Mouse (Mus musculus) forebrain, embryonic 11.5 days (tissue): ENCODE data around the gene Ddx25. TPM values are rescaled to one million over a fixed set of nuclear protein-coding genes. Genes with fewer than 3 reads are reported as not detected.

ENCODE experiments used
- ATAC-seq: fragments of 200-750 bp; cut with Nextera tagmentation; replicated peaks from 2 replicates; pipeline ENCODE4 v1.8.0; 2017; ENCODE audit warnings: moderate TSS enrichment; ENCODE audit not compliant: low FRiP score
- DNase-seq: peaks from one replicate; pipeline ENCODE4 v3.0.0-alpha.2; 2017; ENCODE audit warnings: low spot score
- H3K27ac ChIP-seq: fragments of 300-500 bp; sonication (generic); 2 replicates; pipeline ENCODE4 v1.5.1; 2014; ENCODE audit warnings: low read depth, low read length
- H3K27me3 ChIP-seq: fragments of 300-500 bp; sonication (generic); 2 replicates; pipeline ENCODE4 v1.6.1; 2014; ENCODE audit warnings: mild to moderate bottlenecking, low read length, mixed read lengths; ENCODE audit not compliant: control insufficient read depth, insufficient read depth
- H3K36me3 ChIP-seq: fragments of 300-500 bp; sonication (generic); 2 replicates; pipeline ENCODE4 v1.6.1; 2014; ENCODE audit warnings: mild to moderate bottlenecking, low read length, moderate library complexity, mixed read lengths; ENCODE audit not compliant: control insufficient read depth, insufficient read depth
- H3K4me1 ChIP-seq: fragments of 300-500 bp; sonication (generic); replicated peaks from 2 replicates; pipeline ENCODE4 v1.6.1; 2014; ENCODE audit warnings: low read length, mixed read lengths; ENCODE audit not compliant: control insufficient read depth, insufficient read depth
- H3K4me2 ChIP-seq: fragments of 300-500 bp; sonication (generic); 2 replicates; pipeline ENCODE4 v1.6.1; 2014; ENCODE audit warnings: low read depth, mild to moderate bottlenecking, low read length, moderate library complexity, mixed read lengths; ENCODE audit not compliant: severe bottlenecking
- H3K4me3 ChIP-seq: fragments of 300-500 bp; sonication (generic); 2 replicates; pipeline ENCODE4 v1.5.1; 2014; ENCODE audit warnings: low read depth, low read length
- H3K9ac ChIP-seq: fragments of 300-500 bp; sonication (generic); 2 replicates; pipeline ENCODE4 v1.6.1; 2014; ENCODE audit warnings: low read length
- H3K9me3 ChIP-seq: fragments of 300-500 bp; sonication (generic); 2 replicates; pipeline ENCODE4 v1.6.1; 2016; ENCODE audit warnings: low read length, mixed read lengths; ENCODE audit not compliant: control insufficient read depth
- WGBS: fragments of 180-500 bp; shearing (Covaris S2); extraction: QIAGEN DNeasy Blood & Tissue Kit; methylation state at CpG from one replicate; pipeline ENCODE4 v1.1.7; 2014; 5-methylcytosine and 5-hydroxymethylcytosine counted together
- polyA plus RNA-seq: library from polyadenylated mRNA; unstranded; fragments of >200 nt; fragmentation: Nextera tagmentation; extraction: Ambion mirVana; gene quantifications from 2 replicates; pipeline ENCODE4 v1.2.1, GENCODE M21; 2014

The Ddx25 gene
- polyA plus RNA-seq = 8.2 and 8.8 TPM in 2 replicates

DNA sequence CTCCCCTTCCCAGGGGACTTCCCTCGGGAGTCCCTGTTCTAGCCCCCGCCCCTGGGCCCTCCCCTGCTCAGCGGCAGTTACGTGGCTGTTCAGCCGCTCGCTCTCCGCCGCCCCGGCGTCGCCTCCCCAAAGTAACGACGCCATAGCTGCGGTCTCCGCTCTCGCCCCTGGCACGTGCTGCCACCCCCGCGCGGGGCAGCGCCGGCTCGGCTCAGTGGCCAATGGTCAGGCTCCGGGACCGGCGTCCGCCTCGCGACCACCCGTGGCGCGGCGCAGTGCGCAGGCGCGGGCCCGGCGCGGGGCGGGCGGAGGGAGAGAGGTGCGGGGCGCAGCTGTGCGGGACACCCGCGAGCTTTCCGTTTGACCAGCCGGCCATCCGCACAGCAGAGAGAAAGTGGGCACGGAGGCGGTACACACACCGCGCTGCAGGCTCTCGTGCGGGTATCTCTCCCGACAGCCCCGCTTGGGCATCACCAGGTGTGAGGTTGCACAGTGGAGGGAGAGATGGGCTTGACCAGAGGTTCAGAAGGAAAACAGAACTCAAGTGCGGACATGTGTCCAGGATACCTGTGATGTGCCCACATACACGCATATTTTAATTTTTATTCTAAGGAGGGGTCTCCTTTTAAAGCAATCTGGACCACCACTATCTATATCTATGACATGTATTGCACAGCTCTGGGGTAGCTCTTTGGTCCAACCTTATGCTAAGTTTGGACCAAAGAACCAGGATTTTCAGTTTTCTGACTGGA is at the start of gene Ddx25, which contains the start of gene Pus3:
Ddx25 (minus strand) TSS at position 272 of the 752 bp plus-strand sequence.
Pus3 (plus strand) TSS at position 339 of the 752 bp plus-strand sequence.
- H3K27ac ChIP-seq = peak within 1 kb of the TSS; percentile 20; the same call in 1 of the 2 replicates
- ATAC-seq (peak; percentile 86), DNase-seq (peak; percentile 89)
- peak within 1 kb of the TSS; percentile 65 for H3K4me3 ChIP-seq
- H3K4me2 ChIP-seq = peak within 1 kb of the TSS; percentile 92
- peaks cover 7% of the 10 kb centered on the region; the same call in 1 of the 2 replicates for H3K36me3 ChIP-seq
- WGBS = under 1% methylated on average over 58 of the region's 59 CpGs
- no peaks in the 10 kb centered on the region; the same call in 1 of the 2 replicates for H3K4me1 ChIP-seq
- no peaks in the 10 kb centered on the region for H3K9me3 ChIP-seq
- H3K9ac ChIP-seq = peak within 1 kb of the TSS; percentile 69
- H3K27me3 ChIP-seq = peaks cover 4% of the 10 kb centered on the region; the same call in 1 of the 2 replicates

DNA sequence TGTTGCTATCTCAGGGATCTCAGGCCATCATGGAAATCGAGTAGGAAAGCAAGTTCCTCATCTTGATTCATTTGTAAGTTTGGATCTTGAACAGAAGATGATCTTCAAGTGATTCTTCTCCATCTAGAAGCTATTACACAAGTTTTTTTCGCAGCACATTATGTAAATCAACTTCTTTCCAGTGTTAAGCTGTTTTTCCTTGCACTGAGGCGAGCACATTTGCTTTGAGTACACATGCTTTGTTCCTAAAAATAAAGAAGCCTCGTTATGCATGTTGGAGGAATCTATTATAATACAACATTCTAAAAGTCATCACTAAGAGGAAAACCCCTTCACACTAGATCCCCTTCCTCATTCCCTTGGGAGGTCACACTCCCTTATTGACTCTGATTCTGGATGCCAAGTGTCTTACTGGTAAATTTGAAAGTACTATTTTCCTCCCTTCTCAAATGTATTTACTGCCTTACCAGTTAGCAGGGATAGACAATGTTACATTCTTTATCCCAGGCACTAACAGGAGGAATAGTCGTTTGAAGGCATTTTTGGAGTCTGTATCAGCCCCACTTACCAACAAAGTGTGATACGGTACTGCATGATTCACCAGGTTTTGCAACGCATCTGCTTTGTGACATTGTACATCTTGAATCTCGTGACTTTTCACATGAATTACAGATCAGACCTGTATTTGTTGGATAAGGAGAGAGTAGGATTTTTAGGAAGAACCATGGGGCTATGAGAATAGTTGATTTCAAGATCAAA is 49.5 kb upstream of the Ddx25 start:
- Histone ChIP-seq H3K4me2 (no peak overlapping the region), H3K9ac (no peak overlapping the region), H3K27me3 (no peaks in the 10 kb centered on the region), H3K36me3 (no peaks in the 10 kb centered on the region), H3K9me3 (no peaks in the 10 kb centered on the region), H3K4me1 (no peaks in the 10 kb centered on the region), H3K4me3 (no peak overlapping the region), H3K27ac (no peak overlapping the region)
- DNase-seq (no peak), ATAC-seq (no peak)
- WGBS = 63% methylated on average over 8 of the region's 8 CpGs

DNA sequence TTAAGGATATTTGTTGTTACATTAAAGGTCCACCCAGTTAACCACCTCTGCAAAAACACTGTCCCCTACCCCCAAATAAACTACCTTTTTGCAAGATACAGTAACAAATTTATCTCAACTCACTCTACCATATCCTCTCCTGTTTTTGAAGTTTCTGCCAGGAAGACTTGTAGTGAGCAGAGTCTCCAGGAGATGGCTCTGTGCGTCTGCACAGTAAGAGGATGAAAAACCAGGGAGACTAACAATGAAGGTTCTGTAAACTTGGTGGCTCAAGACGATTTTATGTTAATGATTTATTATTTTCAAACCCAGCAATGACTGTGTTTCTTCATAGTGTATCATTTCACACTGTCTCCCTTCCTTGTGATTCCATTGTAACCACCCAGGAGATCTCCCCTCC is 34.6 kb upstream of the Ddx25 start:
- no peak for DNase-seq
- no peaks in the 10 kb centered on the region for H3K4me1 ChIP-seq
- H3K4me2 ChIP-seq = no peak overlapping the region
- no peaks in the 10 kb centered on the region for H3K9me3 ChIP-seq
- ATAC-seq = no peak
- no peak overlapping the region for H3K27ac ChIP-seq
- H3K4me3 ChIP-seq = no peak overlapping the region
- H3K9ac ChIP-seq = no peak overlapping the region
- no peaks in the 10 kb centered on the region for H3K27me3 ChIP-seq
- 17% methylated on average over 2 of the region's 2 CpGs for WGBS
- H3K36me3 ChIP-seq = no peaks in the 10 kb centered on the region

DNA sequence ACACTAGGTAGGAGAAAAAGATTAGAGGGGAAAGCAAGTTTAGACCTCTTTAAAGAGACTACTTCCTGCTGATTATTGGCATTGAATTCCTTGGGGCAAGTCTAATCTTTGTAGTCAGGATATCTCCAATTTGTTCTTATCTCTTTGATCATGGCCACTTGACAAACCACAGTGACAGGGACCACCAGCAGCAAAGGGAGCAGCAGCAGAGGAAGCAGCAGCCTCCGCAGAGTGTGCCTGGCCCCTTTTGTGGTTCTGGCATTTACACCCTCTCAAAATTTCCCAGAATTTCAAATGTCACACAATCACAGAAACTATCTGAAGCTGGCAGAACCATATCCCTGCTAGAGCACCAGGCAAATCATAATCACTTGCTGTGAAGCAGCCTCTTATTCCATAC is 29.3 kb upstream of the Ddx25 start:
- no peak overlapping the region for H3K27ac ChIP-seq
- H3K27me3 ChIP-seq = no peaks in the 10 kb centered on the region
- no peak overlapping the region for H3K4me3 ChIP-seq
- ATAC-seq (no peak), DNase-seq (no peak)
- H3K4me1 ChIP-seq = no peaks in the 10 kb centered on the region
- no peaks in the 10 kb centered on the region for H3K9me3 ChIP-seq
- no peak overlapping the region for H3K4me2 ChIP-seq
- H3K36me3 ChIP-seq = no peaks in the 10 kb centered on the region
- no peak overlapping the region for H3K9ac ChIP-seq
- 60% methylated on average over 1 of the region's 1 CpGs for WGBS

DNA sequence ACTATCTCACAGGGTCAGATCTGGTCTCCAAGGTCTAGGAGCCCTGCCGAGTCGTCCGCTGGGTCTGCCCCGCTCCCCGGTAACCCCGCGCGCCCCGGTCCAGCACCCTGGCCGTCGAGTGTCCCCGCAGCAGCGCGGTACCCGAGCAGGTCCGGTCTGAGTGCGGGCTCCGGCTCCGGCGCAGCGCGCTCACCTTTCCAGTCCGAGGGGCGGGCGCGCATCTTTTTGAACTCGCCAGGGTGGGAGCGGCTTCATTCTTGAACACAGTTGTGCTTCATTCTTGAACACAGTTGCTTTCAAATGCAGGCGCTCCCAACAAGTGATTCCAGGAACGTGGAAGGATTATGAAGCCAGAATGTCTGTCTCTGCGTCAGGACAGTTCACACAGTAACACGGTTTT is 16.1 kb upstream of the Ddx25 start:
- DNase-seq (peak; percentile 64), ATAC-seq (no peak)
- 3% methylated on average over 32 of the region's 32 CpGs for WGBS
- peak overlapping the region; percentile 48 for H3K4me2 ChIP-seq
- H3K27me3 ChIP-seq = 0 out of 2 replicates have a peak, but pooled peaks cover 4% of the 10 kb centered on the region
- H3K4me1 ChIP-seq = no peaks in the 10 kb centered on the region; the same call in 1 of the 2 replicates
- no peaks in the 10 kb centered on the region for H3K9me3 ChIP-seq
- no peaks in the 10 kb centered on the region for H3K36me3 ChIP-seq
- H3K4me3 ChIP-seq = peak overlapping the region; percentile 21
- H3K9ac ChIP-seq = peak overlapping the region; percentile 37; the same call in 1 of the 2 replicates
- no peak overlapping the region for H3K27ac ChIP-seq

DNA sequence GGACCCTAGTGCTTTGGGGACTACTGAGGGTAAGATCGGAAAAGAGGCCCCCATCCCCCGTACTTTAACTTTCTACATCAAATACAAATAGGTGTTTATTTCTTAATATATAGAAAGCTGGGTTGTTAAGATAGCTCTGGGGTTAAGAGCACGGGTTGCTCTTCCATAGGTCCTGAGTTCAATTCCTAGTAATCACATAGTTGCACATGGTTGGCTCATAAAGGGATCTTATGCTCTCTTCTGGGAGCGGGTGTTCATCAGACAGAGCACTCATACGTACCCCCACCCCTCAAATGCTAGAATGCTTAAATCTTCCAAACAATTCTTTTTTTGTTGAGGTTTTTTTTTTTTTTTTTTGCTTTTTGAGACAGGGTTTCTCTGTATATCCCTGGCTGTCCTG is 12.3 kb upstream of the Ddx25 start:
- 11% methylated on average over 5 of the region's 5 CpGs for WGBS
- peak overlapping the region; percentile 75 for H3K4me3 ChIP-seq
- peak overlapping the region; percentile 57 for H3K4me2 ChIP-seq
- H3K4me1 ChIP-seq = no peaks in the 10 kb centered on the region; the same call in 1 of the 2 replicates
- ATAC-seq = peak; percentile 3; the same call in 1 of the 2 replicates
- H3K27me3 ChIP-seq = 0 out of 2 replicates have a peak, but pooled peaks cover 4% of the 10 kb centered on the region
- no peaks in the 10 kb centered on the region for H3K9me3 ChIP-seq
- no peak for DNase-seq
- H3K27ac ChIP-seq = no peak overlapping the region
- H3K9ac ChIP-seq = peak overlapping the region; percentile 92
- H3K36me3 ChIP-seq = peaks cover 3% of the 10 kb centered on the region; the same call in 1 of the 2 replicates

DNA sequence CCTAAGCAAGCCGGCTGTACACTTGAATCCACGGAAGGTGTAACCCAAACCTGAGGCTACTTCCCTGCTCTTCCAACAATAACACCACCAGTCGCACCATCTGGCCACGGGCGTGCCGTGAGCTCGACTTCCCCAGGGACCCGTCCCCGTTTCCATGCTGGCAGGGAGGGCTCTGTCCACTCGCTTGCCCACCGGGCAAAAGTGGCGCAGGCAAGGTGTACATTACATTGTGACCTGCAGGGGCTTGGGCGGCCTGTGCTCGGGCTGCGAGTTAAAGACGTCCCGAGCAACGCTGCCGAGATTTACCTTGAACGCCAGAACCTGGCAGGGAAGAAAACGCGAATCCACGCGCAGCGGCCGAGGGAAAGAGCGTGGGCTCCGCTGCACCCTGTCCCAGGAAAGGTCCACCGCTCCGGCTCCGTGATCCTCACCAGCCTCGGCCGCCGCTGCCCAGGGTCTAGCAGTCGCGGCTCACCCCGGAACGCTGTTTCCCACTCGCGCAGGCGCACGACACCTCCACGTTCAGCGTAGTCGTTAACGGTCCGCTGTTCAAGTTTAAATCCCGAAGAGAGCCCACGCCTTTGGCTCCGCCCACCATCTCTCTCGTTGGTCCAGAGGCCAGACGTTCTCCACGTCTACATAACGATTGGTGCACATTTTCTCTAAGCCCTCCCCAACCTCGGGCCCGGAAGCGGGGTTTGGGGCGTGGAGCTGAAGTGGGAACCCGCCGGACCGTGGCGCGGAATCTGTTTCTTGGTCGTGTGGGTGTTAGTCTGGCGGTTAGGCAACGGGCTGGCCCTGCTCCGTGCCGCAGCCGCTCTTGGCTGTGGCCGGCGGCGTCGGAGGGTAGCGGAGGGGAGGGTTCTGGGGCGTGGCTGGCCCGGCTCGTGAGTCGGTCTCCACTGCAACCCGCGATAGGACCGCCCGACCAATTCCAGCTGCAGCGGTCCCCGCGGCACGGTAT is 11.5 kb upstream of the Ddx25 start, which contains the start of the genes Pate2 and Hyls1:
Pate2 (plus strand) TSS at position 714 of the 964 bp plus-strand sequence.
Hyls1 (minus strand) TSS at position 828 of the 964 bp plus-strand sequence.
- peak; percentile 95 for DNase-seq
- peak within 1 kb of the TSS; percentile 79 for H3K27ac ChIP-seq
- H3K4me3 ChIP-seq = peak within 1 kb of the TSS; percentile 75
- H3K36me3 ChIP-seq = peaks cover 3% of the 10 kb centered on the region; the same call in 1 of the 2 replicates
- H3K4me1 ChIP-seq = no peaks in the 10 kb centered on the region; the same call in 1 of the 2 replicates
- WGBS = under 1% methylated on average over 80 of the region's 86 CpGs
- peak within 1 kb of the TSS; percentile 57 for H3K4me2 ChIP-seq
- H3K9ac ChIP-seq = peak within 1 kb of the TSS; percentile 92
- peak; percentile 97 for ATAC-seq
- H3K9me3 ChIP-seq = no peaks in the 10 kb centered on the region
- H3K27me3 ChIP-seq = 0 out of 2 replicates have a peak, but pooled peaks cover 4% of the 10 kb centered on the region
